Mouse (Mus musculus) granulocyte monocyte progenitor cell, adult 5-6 weeks (primary cell): ENCODE data around the gene Gimap8. TPM values are rescaled to one million over a fixed set of nuclear protein-coding genes. Genes with fewer than 3 reads are reported as not detected.
"Not testable (repeated sequence)": the region's sequence is repeated elsewhere in the genome, so short reads cannot be mapped to it uniquely, and the experiment has no call there.

Experiments used
- ATAC-seq: replicated peaks from 2 replicates; pipeline ENCODE4 v1.8.0; 2016; ENCODE audit warnings: mild to moderate bottlenecking, moderate TSS enrichment, inconsistent platforms; ENCODE audit not compliant: poor library complexity, severe bottlenecking
- total RNA-seq, 2 experiments: library from RNA; stranded (forward) in 1 of 2; stranded (reverse) in 1 of 2; fragments of 200-712, 200-1000 nt in 1 of 2; fragments of >200 nt in 1 of 2; fragmentation: Nextera tagmentation in 1 of 2; gene quantifications; 2 replicates each; pipeline ENCODE4 v1.2.3; 2014 to 2017

Gene Gimap8
- total RNA-seq (2014; fragmentation: Nextera tagmentation) = not detected in 2 replicates
- total RNA-seq (2017) = 0.34 and 0.72 TPM in 2 replicates

- peak; percentile 66 for ATAC-seq
Measured at GRCm38 (mm10) chr6:48646995-48647394, at the start of gene Gimap8. Gene Gimap8, plus strand, starts transcription at chr6:48647234.

GRCm38 (mm10) chr6:48600594-48600993 lies 46.4 kb upstream of the Gimap8 start:
- no peak for ATAC-seq

GRCm38 (mm10) chr6:48601271-48602079 lies 45.6 kb upstream of the Gimap8 start, which contains the start of gene Zfp775:
Gene Zfp775, plus strand, starts transcription at chr6:48602063.
- ATAC-seq = peak; percentile 97

GRCm38 (mm10) chr6:48602080-48602741 lies 44.8 kb upstream of the Gimap8 start:
- peak; percentile 26; the same call in 1 of the 2 replicates for ATAC-seq

- ATAC-seq = no peak
Measured at GRCm38 (mm10) chr6:48608124-48608523, 38.9 kb upstream of the Gimap8 start.

- ATAC-seq = no peak
Measured at GRCm38 (mm10) chr6:48609512-48609911, 37.5 kb upstream of the Gimap8 start.

- ATAC-seq = no peak
Measured at GRCm38 (mm10) chr6:48610657-48611056, 36.4 kb upstream of the Gimap8 start.

- no peak for ATAC-seq
Measured at GRCm38 (mm10) chr6:48613464-48613863, 33.6 kb upstream of the Gimap8 start.

- no peak for ATAC-seq
Measured at GRCm38 (mm10) chr6:48614756-48615155, 32.3 kb upstream of the Gimap8 start.

- no peak for ATAC-seq
Measured at GRCm38 (mm10) chr6:48620031-48620430, 27.0 kb upstream of the Gimap8 start.

- not testable (repeated sequence) for ATAC-seq
Measured at GRCm38 (mm10) chr6:48622186-48622843, 24.7 kb upstream of the Gimap8 start.

GRCm38 (mm10) chr6:48623460-48623859 lies 23.6 kb upstream of the Gimap8 start:
- no peak for ATAC-seq

GRCm38 (mm10) chr6:48626464-48626863 lies 20.6 kb upstream of the Gimap8 start, which contains the start of gene AI854703:
Gene AI854703, plus strand, starts transcription at chr6:48626764.
- no peak for ATAC-seq

- peak; percentile 58 for ATAC-seq
Measured at GRCm38 (mm10) chr6:48626984-48627383, 20.1 kb upstream of the Gimap8 start.

GRCm38 (mm10) chr6:48627511-48627924 lies 19.5 kb upstream of the Gimap8 start:
- ATAC-seq = no peak

- no peak for ATAC-seq
Measured at GRCm38 (mm10) chr6:48628377-48628776, 18.7 kb upstream of the Gimap8 start.

- ATAC-seq = peak; percentile 62
Measured at GRCm38 (mm10) chr6:48628808-48629660, 18.0 kb upstream of the Gimap8 start.

- ATAC-seq = no peak
Measured at GRCm38 (mm10) chr6:48629661-48630034, 17.4 kb upstream of the Gimap8 start.

GRCm38 (mm10) chr6:48630831-48631230 lies 16.2 kb upstream of the Gimap8 start:
- no peak for ATAC-seq

GRCm38 (mm10) chr6:48635105-48635504 lies 11.9 kb upstream of the Gimap8 start:
- no peak for ATAC-seq
